Mouse (Mus musculus): ENCODE data around the gene Alg2. TPM values are rescaled to one million over a fixed set of nuclear protein-coding genes. Genes with fewer than 3 reads are reported as not detected.
A peak's percentile ranks its signal among the peaks of the same experiment; 100 is the strongest.

The Alg2 gene
- polyA plus RNA-seq, 1 experiment from 2014 or later, result 103 TPM

DNA sequence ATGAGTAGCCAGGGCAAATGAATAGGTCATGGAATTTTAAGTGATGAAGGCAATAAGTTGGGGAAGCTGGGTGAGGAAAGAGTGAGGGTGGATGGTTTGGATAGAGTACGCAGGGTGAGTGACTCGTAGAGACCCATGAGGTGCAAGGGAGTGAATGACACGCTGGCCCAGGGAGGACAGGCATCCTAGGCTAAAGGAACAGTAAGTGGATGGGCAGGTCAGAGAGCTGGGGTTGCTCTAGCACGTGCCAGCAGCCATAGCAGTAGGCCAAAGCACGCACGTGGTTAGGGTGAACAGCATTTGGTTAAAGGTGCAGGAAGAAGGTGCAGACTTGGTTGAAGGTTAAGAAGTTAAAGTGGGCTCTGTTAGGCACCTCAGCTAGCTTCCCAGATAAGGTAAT is 3.4 kb upstream of the Alg2 start:
- no peaks in the 10 kb centered on the region for H3K27me3 ChIP-seq (ENCODE audit: control insufficient read depth, insufficient read depth, low read length)
- no peak overlapping the region for H3K4me2 ChIP-seq (ENCODE audit: low read depth, low read length, severe bottlenecking)
- DNase-seq (ENCODE audit: low spot score) (no peak), ATAC-seq (replicated peaks; ENCODE audit: low FRiP score) (no peak)
- H3K27ac ChIP-seq (ENCODE audit: low read depth, low read length), result no peak overlapping the region
- no peak overlapping the region for H3K9ac ChIP-seq (ENCODE audit: low read length)
- H3K4me3 ChIP-seq (ENCODE audit: low read depth, low read length), result no peak overlapping the region
- H3K36me3 ChIP-seq (ENCODE audit: control insufficient read depth, insufficient read depth, low read length), result no peaks in the 10 kb centered on the region; the same call in none of the 2 replicates
- no peaks in the 10 kb centered on the region for H3K9me3 ChIP-seq (ENCODE audit: control insufficient read depth, low read length)
- 0 out of 2 replicates have a peak, but pooled peaks cover 3% of the 10 kb centered on the region for H3K4me1 ChIP-seq (replicated peaks; ENCODE audit: control insufficient read depth, insufficient read depth, low read length)
- WGBS, result 92% methylated on average over 6 of the region's 6 CpGs

DNA sequence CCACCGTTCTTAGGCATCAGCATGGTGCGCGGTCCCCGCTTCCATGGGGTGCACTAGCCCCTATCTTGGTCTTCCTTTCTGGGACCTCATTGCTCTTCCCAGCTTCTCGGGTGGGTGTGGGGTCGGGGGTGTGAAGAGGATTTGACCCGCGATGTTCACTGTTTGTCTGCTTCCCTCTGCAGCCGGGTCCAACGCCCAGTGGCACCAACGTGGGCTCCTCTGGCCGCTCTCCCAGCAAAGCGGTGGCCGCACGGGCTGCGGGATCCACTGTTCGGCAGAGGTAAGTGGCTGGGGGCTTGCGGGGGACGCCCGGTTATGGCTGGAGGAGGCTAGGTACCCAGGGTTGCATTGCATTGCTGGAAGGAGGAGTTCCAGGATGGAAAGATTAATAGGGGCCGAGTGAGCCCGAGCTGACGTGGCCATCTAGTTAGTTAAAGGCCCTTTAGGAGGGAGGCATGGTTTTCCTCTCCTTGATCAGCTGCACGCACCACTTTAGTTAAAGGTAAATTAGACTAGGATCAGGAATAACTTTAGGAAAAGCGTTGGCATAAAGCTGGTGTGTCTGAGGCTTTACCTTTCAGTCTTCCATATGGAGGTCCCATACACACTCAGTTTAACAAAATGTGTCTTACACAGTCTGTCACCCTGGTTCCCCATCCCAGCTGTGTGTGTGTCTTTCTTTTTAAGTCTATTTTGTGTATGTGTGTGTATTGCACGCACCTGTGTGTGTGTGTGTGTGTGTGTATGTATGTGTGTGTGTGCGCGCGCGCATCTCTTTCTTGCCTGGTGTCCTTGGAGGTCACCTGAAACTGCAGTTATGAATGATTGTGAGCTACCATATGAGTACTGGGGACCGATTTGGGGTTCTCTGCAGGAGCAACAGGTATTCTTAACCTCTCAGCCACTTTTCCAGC is 854 bp upstream of the Alg2 start:
- ATAC-seq (replicated peaks; ENCODE audit: low FRiP score) (no peak), DNase-seq (ENCODE audit: low spot score) (peak; percentile 59)
- Histone ChIP-seq H3K27ac (ENCODE audit: low read depth, low read length) (peak overlapping the region; percentile 96; the same call in 1 of the 2 replicates), H3K4me1 (replicated peaks; ENCODE audit: control insufficient read depth, insufficient read depth, low read length) (0 out of 2 replicates have a peak, but pooled peaks cover 3% of the 10 kb centered on the region), H3K27me3 (ENCODE audit: control insufficient read depth, insufficient read depth, low read length) (no peaks in the 10 kb centered on the region), H3K9me3 (ENCODE audit: control insufficient read depth, low read length) (no peaks in the 10 kb centered on the region), H3K36me3 (ENCODE audit: control insufficient read depth, insufficient read depth, low read length) (peaks cover 16% of the 10 kb centered on the region), H3K4me3 (ENCODE audit: low read depth, low read length) (peak overlapping the region; percentile 79), H3K4me2 (ENCODE audit: low read depth, low read length, severe bottlenecking) (peak overlapping the region; percentile 66), H3K9ac (ENCODE audit: low read length) (peak overlapping the region; percentile 89)
- 14% methylated on average over 31 of the region's 31 CpGs for WGBS

DNA sequence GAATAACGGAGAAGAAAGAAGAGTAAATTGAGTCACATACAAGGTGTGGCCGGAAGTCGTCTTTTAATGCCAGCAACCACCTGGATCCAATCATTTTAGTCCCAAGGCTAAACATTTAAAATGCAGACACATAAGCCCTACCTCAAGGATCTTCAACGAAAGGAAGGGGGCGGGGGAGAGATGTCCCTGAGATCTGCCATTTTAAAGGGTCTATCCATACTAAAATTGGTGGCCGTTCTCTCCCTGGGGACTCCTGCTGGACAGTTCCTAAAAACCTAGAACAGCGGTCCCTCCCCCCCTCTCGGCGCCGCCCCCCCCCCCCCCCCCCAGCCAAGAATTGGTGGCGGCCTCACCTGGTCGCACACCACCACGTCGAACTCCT is 556 bp downstream of the Alg2 start:
- DNase-seq (ENCODE audit: low spot score) (no peak), ATAC-seq (replicated peaks; ENCODE audit: low FRiP score) (peak; percentile 22; the same call in 1 of the 2 replicates)
- H3K27ac ChIP-seq (ENCODE audit: low read depth, low read length), result peak overlapping the region; percentile 96
- peak overlapping the region; percentile 79 for H3K4me3 ChIP-seq (ENCODE audit: low read depth, low read length)
- H3K9me3 ChIP-seq (ENCODE audit: control insufficient read depth, low read length), result no peaks in the 10 kb centered on the region
- peak overlapping the region; percentile 58 for H3K4me2 ChIP-seq (ENCODE audit: low read depth, low read length, severe bottlenecking)
- H3K9ac ChIP-seq (ENCODE audit: low read length), result peak overlapping the region; percentile 89
- 0 out of 2 replicates have a peak, but pooled peaks cover 3% of the 10 kb centered on the region for H3K4me1 ChIP-seq (replicated peaks; ENCODE audit: control insufficient read depth, insufficient read depth, low read length)
- 6% methylated on average over 11 of the region's 14 CpGs for WGBS
- H3K27me3 ChIP-seq (ENCODE audit: control insufficient read depth, insufficient read depth, low read length), result no peaks in the 10 kb centered on the region
- H3K36me3 ChIP-seq (ENCODE audit: control insufficient read depth, insufficient read depth, low read length), result peaks cover 27% of the 10 kb centered on the region

DNA sequence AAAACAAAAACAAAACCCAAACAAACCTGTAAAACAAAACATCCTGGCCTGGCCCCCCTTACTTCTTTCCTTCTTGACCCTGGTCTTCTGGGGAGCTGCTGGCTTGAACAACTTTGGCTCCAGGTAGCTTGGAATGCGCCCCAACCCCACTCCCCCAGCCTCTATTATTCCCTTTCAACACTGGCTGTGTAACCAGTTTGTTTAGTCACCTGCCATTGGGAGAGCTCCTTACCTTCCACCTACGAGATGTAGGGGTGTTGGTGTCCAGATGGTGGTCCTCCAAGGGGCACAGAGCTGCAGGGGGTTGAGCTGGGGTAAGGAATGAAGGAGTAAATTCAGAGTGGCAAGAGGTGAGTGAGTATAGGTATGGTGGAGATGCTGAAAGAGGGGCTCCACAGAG is 6.9 kb downstream of the Alg2 start:
- ATAC-seq (replicated peaks; ENCODE audit: low FRiP score) (no peak), DNase-seq (ENCODE audit: low spot score) (no peak)
- Histone ChIP-seq H3K4me2 (ENCODE audit: low read depth, low read length, severe bottlenecking) (no peak overlapping the region), H3K9me3 (ENCODE audit: control insufficient read depth, low read length) (no peaks in the 10 kb centered on the region; the same call in 1 of the 2 replicates), H3K27me3 (ENCODE audit: control insufficient read depth, insufficient read depth, low read length) (no peaks in the 10 kb centered on the region), H3K4me1 (replicated peaks; ENCODE audit: control insufficient read depth, insufficient read depth, low read length) (no peaks in the 10 kb centered on the region), H3K4me3 (ENCODE audit: low read depth, low read length) (no peak overlapping the region), H3K36me3 (ENCODE audit: control insufficient read depth, insufficient read depth, low read length) (peaks cover 33% of the 10 kb centered on the region), H3K9ac (ENCODE audit: low read length) (no peak overlapping the region), H3K27ac (ENCODE audit: low read depth, low read length) (no peak overlapping the region)
- WGBS, result 93% methylated on average over 2 of the region's 2 CpGs

DNA sequence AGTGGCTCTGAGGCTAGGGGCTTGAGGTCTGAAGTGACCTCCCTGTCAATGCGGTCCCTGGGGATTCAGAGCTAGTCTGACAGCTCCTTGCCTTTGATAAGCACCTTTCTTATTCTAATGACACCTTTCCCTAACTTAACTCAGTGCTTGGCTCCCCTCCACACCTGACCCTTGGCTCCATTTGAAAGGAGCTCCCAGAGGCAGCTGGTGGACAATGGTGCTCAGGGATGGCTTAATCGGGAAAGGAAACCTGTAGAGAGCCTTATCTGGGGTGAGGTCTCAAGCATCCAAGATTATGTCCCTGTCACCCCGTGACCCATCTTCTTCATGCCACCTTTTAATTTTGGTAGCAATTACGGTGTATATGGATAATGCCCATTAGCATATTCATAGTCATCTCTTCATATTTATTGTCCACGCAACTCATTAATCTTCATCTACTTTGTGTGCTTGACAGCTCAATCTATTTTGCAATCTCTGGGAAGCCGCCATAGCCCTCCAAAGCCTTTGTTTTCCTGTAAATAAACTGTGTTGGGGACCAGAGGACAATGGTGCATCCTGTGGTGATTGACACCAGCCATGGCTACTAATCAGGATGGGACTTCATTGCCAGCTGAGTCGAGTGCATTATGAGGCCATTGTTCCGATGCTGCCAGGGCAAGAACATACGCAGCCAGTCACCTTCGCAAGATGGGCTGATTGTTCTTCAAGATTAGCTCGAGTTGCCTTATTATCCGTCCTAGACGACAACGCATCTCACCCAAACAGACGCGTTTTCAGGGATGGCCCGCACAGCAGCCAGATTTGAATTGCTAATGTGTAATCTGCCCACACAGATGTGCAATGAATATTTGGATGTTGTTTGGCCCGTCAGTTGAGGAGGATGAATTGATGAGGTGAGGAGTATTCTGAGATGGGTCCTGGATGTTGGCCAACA is 24.3 kb downstream of the Alg2 start:
- no peak overlapping the region for H3K4me2 ChIP-seq (ENCODE audit: low read depth, low read length, severe bottlenecking)
- no peaks in the 10 kb centered on the region for H3K27me3 ChIP-seq (ENCODE audit: control insufficient read depth, insufficient read depth, low read length)
- no peaks in the 10 kb centered on the region for H3K9me3 ChIP-seq (ENCODE audit: control insufficient read depth, low read length)
- 20% methylated on average over 18 of the region's 18 CpGs for WGBS
- 0 out of 2 replicates have a peak, but pooled peaks cover 2% of the 10 kb centered on the region for H3K4me1 ChIP-seq (replicated peaks; ENCODE audit: control insufficient read depth, insufficient read depth, low read length)
- no peak overlapping the region for H3K9ac ChIP-seq (ENCODE audit: low read length)
- DNase-seq (ENCODE audit: low spot score) (no peak), ATAC-seq (replicated peaks; ENCODE audit: low FRiP score) (no peak)
- H3K27ac ChIP-seq (ENCODE audit: low read depth, low read length), result no peak overlapping the region
- no peaks in the 10 kb centered on the region for H3K36me3 ChIP-seq (ENCODE audit: control insufficient read depth, insufficient read depth, low read length)
- no peak overlapping the region for H3K4me3 ChIP-seq (ENCODE audit: low read depth, low read length)

DNA sequence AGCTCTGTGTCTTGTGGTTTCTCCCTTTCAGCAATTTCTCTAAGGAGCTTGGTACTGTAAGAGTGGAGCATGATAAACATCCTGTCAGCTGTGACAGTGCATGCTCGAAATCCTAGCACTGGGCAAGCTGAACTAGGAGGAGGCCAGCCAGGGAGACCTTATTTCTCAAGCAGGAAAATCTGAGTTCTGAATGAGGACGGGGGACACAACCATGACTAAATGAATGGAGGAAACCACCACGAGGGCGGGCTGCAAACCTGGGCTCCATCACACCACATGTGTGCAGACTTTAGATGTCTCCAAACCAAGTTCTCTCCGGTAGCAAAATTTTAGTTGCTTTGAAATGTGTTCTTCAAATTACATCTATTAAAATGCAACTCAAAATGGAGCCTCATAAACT is 25.0 kb downstream of the Alg2 start:
- Histone ChIP-seq H3K9ac (ENCODE audit: low read length) (no peak overlapping the region), H3K4me1 (replicated peaks; ENCODE audit: control insufficient read depth, insufficient read depth, low read length) (0 out of 2 replicates have a peak, but pooled peaks cover 2% of the 10 kb centered on the region), H3K27me3 (ENCODE audit: control insufficient read depth, insufficient read depth, low read length) (no peaks in the 10 kb centered on the region), H3K36me3 (ENCODE audit: control insufficient read depth, insufficient read depth, low read length) (no peaks in the 10 kb centered on the region), H3K4me2 (ENCODE audit: low read depth, low read length, severe bottlenecking) (no peak overlapping the region), H3K27ac (ENCODE audit: low read depth, low read length) (no peak overlapping the region), H3K4me3 (ENCODE audit: low read depth, low read length) (no peak overlapping the region), H3K9me3 (ENCODE audit: control insufficient read depth, low read length) (no peaks in the 10 kb centered on the region)
- DNase-seq (ENCODE audit: low spot score) (no peak), ATAC-seq (replicated peaks; ENCODE audit: low FRiP score) (no peak)
- 61% methylated on average over 5 of the region's 5 CpGs for WGBS

DNA sequence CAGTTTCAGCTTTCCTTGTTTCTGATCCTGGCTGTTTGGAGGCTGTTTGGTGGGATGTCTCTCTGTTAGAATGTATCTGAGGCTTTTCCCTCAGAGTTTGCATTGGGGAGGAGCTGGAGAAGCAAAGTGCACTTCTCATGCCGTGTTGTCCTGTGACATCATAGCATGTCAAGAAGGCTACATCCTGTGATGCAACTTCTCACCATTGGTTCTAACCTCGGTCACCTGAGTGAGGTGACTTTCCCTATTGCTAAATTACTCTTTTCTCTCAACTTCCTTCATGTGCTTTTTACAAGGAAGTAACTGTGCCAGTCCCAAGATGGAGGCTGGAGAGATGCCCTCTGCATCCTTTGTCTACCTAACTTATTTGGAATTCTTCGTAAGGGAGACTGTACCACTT is 25.6 kb downstream of the Alg2 start:
- H3K9me3 ChIP-seq (ENCODE audit: control insufficient read depth, low read length), result no peaks in the 10 kb centered on the region
- H3K9ac ChIP-seq (ENCODE audit: low read length), result no peak overlapping the region
- no peak for DNase-seq (ENCODE audit: low spot score)
- H3K27me3 ChIP-seq (ENCODE audit: control insufficient read depth, insufficient read depth, low read length), result no peaks in the 10 kb centered on the region
- 0 out of 2 replicates have a peak, but pooled peaks cover 2% of the 10 kb centered on the region for H3K4me1 ChIP-seq (replicated peaks; ENCODE audit: control insufficient read depth, insufficient read depth, low read length)
- ATAC-seq (replicated peaks; ENCODE audit: low FRiP score), result no peak
- no peak overlapping the region for H3K27ac ChIP-seq (ENCODE audit: low read depth, low read length)
- H3K4me2 ChIP-seq (ENCODE audit: low read depth, low read length, severe bottlenecking), result no peak overlapping the region
- H3K36me3 ChIP-seq (ENCODE audit: control insufficient read depth, insufficient read depth, low read length), result no peaks in the 10 kb centered on the region
- no peak overlapping the region for H3K4me3 ChIP-seq (ENCODE audit: low read depth, low read length)
- 92% methylated on average over 3 of the region's 3 CpGs for WGBS

DNA sequence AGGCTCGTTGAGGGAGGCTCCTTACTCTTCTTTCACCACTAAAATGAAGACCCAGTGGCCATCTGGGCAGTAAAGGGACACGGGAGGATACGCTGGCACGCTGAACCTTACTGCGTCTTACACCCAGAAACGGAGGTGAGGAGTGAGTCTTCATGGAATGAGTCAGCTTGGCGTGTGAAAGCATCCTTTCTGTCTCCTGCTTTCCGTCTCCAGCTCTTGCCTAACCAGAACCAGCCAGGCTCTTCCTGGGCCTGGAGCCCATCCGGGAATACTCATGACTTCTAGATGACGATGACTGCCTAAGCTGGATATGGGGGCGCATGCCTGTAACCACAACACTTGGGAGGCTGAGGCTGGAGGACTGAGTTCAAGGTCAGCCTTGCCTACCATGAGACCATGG is 33.2 kb downstream of the Alg2 start:
- H3K36me3 ChIP-seq (ENCODE audit: control insufficient read depth, insufficient read depth, low read length), result no peaks in the 10 kb centered on the region
- no peak overlapping the region for H3K27ac ChIP-seq (ENCODE audit: low read depth, low read length)
- no peak overlapping the region for H3K9ac ChIP-seq (ENCODE audit: low read length)
- no peak overlapping the region for H3K4me2 ChIP-seq (ENCODE audit: low read depth, low read length, severe bottlenecking)
- no peak overlapping the region for H3K4me3 ChIP-seq (ENCODE audit: low read depth, low read length)
- WGBS, result 92% methylated on average over 11 of the region's 11 CpGs
- H3K4me1 ChIP-seq (replicated peaks; ENCODE audit: control insufficient read depth, insufficient read depth, low read length), result no peaks in the 10 kb centered on the region
- ATAC-seq (replicated peaks; ENCODE audit: low FRiP score) (no peak), DNase-seq (ENCODE audit: low spot score) (no peak)
- no peaks in the 10 kb centered on the region for H3K9me3 ChIP-seq (ENCODE audit: control insufficient read depth, low read length)
- H3K27me3 ChIP-seq (ENCODE audit: control insufficient read depth, insufficient read depth, low read length), result no peaks in the 10 kb centered on the region; the same call in 1 of the 2 replicates
